Mouse (Mus musculus) MEL (cell line): ENCODE measurements around the gene Gas2l2. TPM values are rescaled to one million over a fixed set of nuclear protein-coding genes. Genes with fewer than 3 reads are reported as not detected.
A peak's percentile ranks its signal among the peaks of the same experiment; 100 is the strongest.

Experiments
- DNase-seq: peaks from one replicate; pipeline ENCODE4 v3.0.0; 2011; ENCODE audit warnings: low read depth, low spot score
- H3K27ac ChIP-seq: 2 replicates; pipeline ENCODE4 v1.5.1; 2012; ENCODE audit warnings: low read depth, mild to moderate bottlenecking, control low read depth, low read length, moderate library complexity; ENCODE audit not compliant: control insufficient read depth
- H3K27me3 ChIP-seq, 2 experiments: fragments of 150-350 bp in 1 of 2; sonication (generic) in 1 of 2; 2 replicates each; pipeline ENCODE4 v1.6.1; 2012; ENCODE audit warnings: low read length in 2 of 2, mild to moderate bottlenecking in 2 of 2, improper control_type of control experiment in 1 of 2, moderate library complexity in 1 of 2; ENCODE audit not compliant: insufficient read depth in 2 of 2, control insufficient read depth in 1 of 2
- H3K36me3 ChIP-seq, 2 experiments: 2 replicates each; pipeline ENCODE4 v1.6.1; 2012 to 2014; ENCODE audit warnings: low read length in 2 of 2, improper control_type of control experiment in 1 of 2, inconsistent platforms in 1 of 2, mild to moderate bottlenecking in 1 of 2; ENCODE audit not compliant: insufficient read depth in 2 of 2, control insufficient read depth in 1 of 2
- H3K4me1 ChIP-seq, 2 experiments: fragments of 150-350 bp in 1 of 2; sonication (generic) in 1 of 2; 2 replicates each; pipeline ENCODE4 v1.6.1; 2012; ENCODE audit warnings: low read length in 2 of 2, improper control_type of control experiment in 1 of 2, mild to moderate bottlenecking in 1 of 2; ENCODE audit not compliant: insufficient read depth in 2 of 2, control insufficient read depth in 1 of 2
- H3K4me3 ChIP-seq, 2 experiments: fragments of 150-350 bp in 1 of 2; sonication (generic) in 1 of 2; 2 replicates each; pipeline ENCODE4 v1.5.1; 2012; ENCODE audit warnings: low read depth in 2 of 2, low read length in 2 of 2, mild to moderate bottlenecking in 2 of 2, moderate library complexity in 2 of 2, control low read depth in 1 of 2, improper control_type of control experiment in 1 of 2; ENCODE audit not compliant: control insufficient read depth in 1 of 2, insufficient read depth in 1 of 2
- H3K79me2 ChIP-seq: 2 replicates; pipeline ENCODE4 v1.6.1; 2012; ENCODE audit warnings: mild to moderate bottlenecking, low read length, moderate library complexity; ENCODE audit not compliant: control insufficient read depth, poor library complexity, insufficient read depth
- H3K9ac ChIP-seq: 2 replicates; pipeline ENCODE4 v1.6.1; 2012; ENCODE audit warnings: low read depth, mild to moderate bottlenecking, control low read depth, low read length, moderate library complexity; ENCODE audit not compliant: control insufficient read depth, poor library complexity, severe bottlenecking
- H3K9me3 ChIP-seq: fragments of 150-350 bp; sonication (generic); replicated peaks from 2 replicates; pipeline ENCODE4 v1.6.1; 2012; ENCODE audit warnings: mild to moderate bottlenecking, low read length, improper control_type of control experiment, moderate library complexity; ENCODE audit not compliant: insufficient read depth
- BHLHE40 ChIP-seq: IDR thresholded peaks from 2 replicates; pipeline ENCODE4 v1.6.1; 2012; ENCODE audit warnings: low read depth, mild to moderate bottlenecking, inconsistent platforms, low read length, improper control_type of control experiment, borderline replicate concordance
- CHD2 ChIP-seq: IDR thresholded peaks from 2 replicates; pipeline ENCODE4 v1.6.1; 2011; ENCODE audit warnings: low read length, improper control_type of control experiment
- E2F4 ChIP-seq: IDR thresholded peaks from 2 replicates; pipeline ENCODE4 v1.6.1; 2011; ENCODE audit warnings: low read depth, low read length, improper control_type of control experiment, borderline replicate concordance
- ELF1 ChIP-seq: IDR thresholded peaks from 2 replicates; pipeline ENCODE4 v1.6.1; 2014; ENCODE audit warnings: low read depth, mild to moderate bottlenecking, inconsistent platforms, low read length, improper control_type of control experiment, moderate library complexity
- EP300 ChIP-seq, 2 experiments: IDR thresholded peaks; 2 replicates each; pipeline ENCODE4 v1.6.1; 2011; ENCODE audit warnings: improper control_type of control experiment in 2 of 2, low read length in 2 of 2, low read depth in 1 of 2, mild to moderate bottlenecking in 1 of 2
- GATA1 ChIP-seq: IDR thresholded peaks from 2 replicates; pipeline ENCODE4 v1.6.1; 2011; ENCODE audit warnings: low read depth, low read length, improper control_type of control experiment
- HCFC1 ChIP-seq: IDR thresholded peaks from 2 replicates; pipeline ENCODE4 v1.6.1; 2012; ENCODE audit warnings: low read depth, mild to moderate bottlenecking, inconsistent platforms, low read length, improper control_type of control experiment, moderate library complexity
- JUND ChIP-seq: IDR thresholded peaks from 2 replicates; pipeline ENCODE4 v1.6.1; 2011; ENCODE audit warnings: low read depth, mild to moderate bottlenecking, improper control_type of control experiment, low read length
- MAFK ChIP-seq: IDR thresholded peaks from 2 replicates; pipeline ENCODE4 v1.6.1; 2011; ENCODE audit warnings: low read depth, mild to moderate bottlenecking, low read length, improper control_type of control experiment, borderline replicate concordance
- MAX ChIP-seq: IDR thresholded peaks from 2 replicates; pipeline ENCODE4 v1.6.1; 2011; ENCODE audit warnings: low read length, improper control_type of control experiment
- MEF2A ChIP-seq: IDR thresholded peaks from 2 replicates; pipeline ENCODE4 v1.6.1; 2014; ENCODE audit warnings: low read depth, mild to moderate bottlenecking, inconsistent platforms, low read length, improper control_type of control experiment; ENCODE audit not compliant: poor library complexity, insufficient replicate concordance, severe bottlenecking; ENCODE audit errors: extremely low read depth
- MYB ChIP-seq: IDR thresholded peaks from 2 replicates; pipeline ENCODE4 v1.6.1; 2011; ENCODE audit warnings: mild to moderate bottlenecking, low read depth, low read length, improper control_type of control experiment
- MYC ChIP-seq: IDR thresholded peaks from 2 replicates; pipeline ENCODE4 v1.6.1; 2011; ENCODE audit warnings: low read depth, mild to moderate bottlenecking, low read length, improper control_type of control experiment, moderate library complexity
- NRF1 ChIP-seq: IDR thresholded peaks from 2 replicates; pipeline ENCODE4 v1.6.1; 2014; ENCODE audit warnings: low read depth, mild to moderate bottlenecking, inconsistent platforms, low read length, improper control_type of control experiment, moderate library complexity; ENCODE audit not compliant: poor library complexity, insufficient read depth, severe bottlenecking
- POLR2A ChIP-seq, 2 experiments: IDR thresholded peaks; 2 replicates each; pipeline ENCODE4 v1.6.1; 2011 to 2012; ENCODE audit warnings: low read length in 2 of 2, mild to moderate bottlenecking in 2 of 2, control low read depth in 1 of 2, improper control_type of control experiment in 1 of 2, low read depth in 1 of 2, moderate library complexity in 1 of 2; ENCODE audit not compliant: control insufficient read depth in 1 of 2, insufficient read depth in 1 of 2, poor library complexity in 1 of 2
- POLR2AphosphoS5 ChIP-seq: IDR thresholded peaks from 2 replicates; pipeline ENCODE4 v1.6.1; 2012; ENCODE audit warnings: low read depth, borderline replicate concordance, mild to moderate bottlenecking, inconsistent platforms, low read length, moderate library complexity, mixed read lengths
- RAD21 ChIP-seq: IDR thresholded peaks from 2 replicates; pipeline ENCODE4 v1.6.1; 2011; ENCODE audit warnings: mild to moderate bottlenecking, low read depth, low read length, improper control_type of control experiment
- SIN3A ChIP-seq: IDR thresholded peaks from 2 replicates; pipeline ENCODE4 v1.6.1; 2012; ENCODE audit warnings: low read length, improper control_type of control experiment, inconsistent platforms
- SMC3 ChIP-seq: IDR thresholded peaks from 2 replicates; pipeline ENCODE4 v1.6.1; 2011; ENCODE audit warnings: low read depth, low read length, improper control_type of control experiment
- TAL1 ChIP-seq: IDR thresholded peaks from 2 replicates; pipeline ENCODE4 v1.6.1; 2012; ENCODE audit warnings: mild to moderate bottlenecking, inconsistent platforms, low read length, moderate library complexity, mixed read lengths
- TBP ChIP-seq: IDR thresholded peaks from 2 replicates; pipeline ENCODE4 v1.8.0; 2011; ENCODE audit warnings: low read depth, low read length, improper control_type of control experiment
- ZC3H11A ChIP-seq: IDR thresholded peaks from 2 replicates; pipeline ENCODE4 v1.6.1; 2012; ENCODE audit warnings: low read depth, mild to moderate bottlenecking, inconsistent platforms, low read length, improper control_type of control experiment
- ZKSCAN1 ChIP-seq: IDR thresholded peaks from 2 replicates; pipeline ENCODE4 v1.6.1; 2012; ENCODE audit warnings: low read depth, mild to moderate bottlenecking, inconsistent platforms, low read length, improper control_type of control experiment, moderate library complexity
- ZMIZ1 ChIP-seq: IDR thresholded peaks from 2 replicates; pipeline ENCODE4 v1.6.1; 2012; ENCODE audit warnings: low read depth, mild to moderate bottlenecking, inconsistent platforms, low read length, improper control_type of control experiment, moderate library complexity
- ZNF384 ChIP-seq: IDR thresholded peaks from 2 replicates; pipeline ENCODE4 v1.6.1; 2012; ENCODE audit warnings: low read depth, mild to moderate bottlenecking, inconsistent platforms, low read length, improper control_type of control experiment
- polyA plus RNA-seq, 2 experiments: library from polyadenylated mRNA; stranded (reverse) in 1 of 2; unstranded in 1 of 2; fragments of >175 nt in 1 of 2; fragments of >200 nt in 1 of 2; gene quantifications; 2 replicates each; pipeline versions ENCODE4 v1.2.1 to v1.2.4; 2012; ENCODE audit warnings: low replicate concordance in 2 of 2, low read depth in 1 of 2; ENCODE audit not compliant: insufficient read length in 2 of 2, insufficient read depth in 1 of 2, missing spikeins in 1 of 2
- total RNA-seq: library from RNA; depleted of rRNA; stranded (reverse); fragments of 300-350 nt; gene quantifications from 2 replicates; pipeline ENCODE4 v1.2.3, GENCODE M21; 2012

Gene Gas2l2
- total and polyA plus RNA-seq, 3 experiments = not detected

DNA sequence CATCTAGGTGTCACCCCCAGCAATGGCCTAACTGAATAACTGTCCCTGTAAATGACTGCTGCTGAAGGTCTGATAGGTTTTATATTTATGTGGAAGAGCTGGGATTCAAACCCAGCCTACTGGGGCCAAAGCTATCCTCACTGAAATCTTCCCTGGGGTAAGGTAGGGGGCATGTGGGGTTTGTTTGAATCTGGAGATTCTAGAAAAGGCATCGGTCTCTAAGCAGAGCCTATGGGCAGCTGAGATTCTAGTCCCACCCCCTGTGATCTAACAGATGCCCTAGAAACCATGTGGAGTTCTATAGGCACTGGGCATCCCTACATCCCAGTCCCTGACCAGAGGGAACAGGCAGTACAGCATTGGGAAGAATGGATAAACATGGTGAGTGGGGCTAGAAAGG lies 8.1 kb upstream of the Gas2l2 start, which contains the start of gene 1700020L24Rik:
Gene 1700020L24Rik, plus strand, starts transcription at position 301 of the 400 bp plus-strand sequence.
- no peaks in the 10 kb centered on the region for H3K36me3 ChIP-seq
- TF ChIP-seq ZC3H11A = no peak
- no peak for TF ChIP-seq ZNF384
- TF ChIP-seq POLR2A (IDR thresholded peaks at IDR 0.05; ENCODE audit: control insufficient read depth in 1 of 2, insufficient read depth in 1 of 2, low read depth in 1 of 2, low read length in 2 of 2, poor library complexity in 1 of 2) = no peak
- TF ChIP-seq ELF1 = no peak
- TF ChIP-seq EP300 (IDR thresholded peaks at IDR 0.05; ENCODE audit: low read depth in 1 of 2, low read length in 2 of 2) = no peak
- no peaks in the 10 kb centered on the region for H3K4me1 ChIP-seq
- H3K9ac ChIP-seq = no peak within 1 kb of the TSS
- no peak within 1 kb of the TSS for H3K4me3 ChIP-seq
- no peak for DNase-seq
- no peaks in the 10 kb centered on the region for H3K9me3 ChIP-seq
- no peak within 1 kb of the TSS for H3K27ac ChIP-seq
- H3K27me3 ChIP-seq = peaks cover 20 to 27% of the 10 kb centered on the region in 2 experiments
- H3K79me2 ChIP-seq = no peaks in the 10 kb centered on the region; the same call in 1 of the 2 replicates

DNA sequence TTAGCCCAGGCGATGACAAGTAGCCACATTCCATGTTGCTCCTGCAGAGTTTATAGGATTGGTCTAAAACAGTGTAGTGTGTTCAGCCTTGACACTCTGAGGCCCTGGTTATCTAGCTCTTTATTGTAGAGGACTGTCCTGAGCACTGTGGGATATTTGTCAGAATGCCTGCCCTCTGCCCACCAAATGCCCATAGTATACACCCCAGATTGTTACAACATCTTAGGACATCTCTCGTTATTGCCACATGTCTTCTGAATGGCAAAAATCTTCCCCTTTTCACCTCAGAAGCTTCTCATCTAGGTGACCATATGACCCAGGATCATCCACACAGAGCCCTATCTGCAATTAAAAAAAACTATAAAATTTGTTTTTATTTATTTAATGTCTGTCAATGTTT lies 3.3 kb upstream of the Gas2l2 start:
- TF ChIP-seq MAX (no peak), POLR2AphosphoS5 (no peak), ZMIZ1 (no peak), GATA1 (no peak), SIN3A (no peak), ZKSCAN1 (no peak), TAL1 (no peak), RAD21 (no peak)
- Histone ChIP-seq H3K36me3 (no peaks in the 10 kb centered on the region), H3K27me3 (peaks cover 20 to 43% of the 10 kb centered on the region in 2 experiments), H3K4me1 (peaks cover 0 to 3% of the 10 kb centered on the region in 2 experiments; a peak in 3 of 4 replicates), H3K27ac (no peak overlapping the region), H3K9me3 (no peaks in the 10 kb centered on the region), H3K9ac (no peak overlapping the region), H3K79me2 (no peaks in the 10 kb centered on the region), H3K4me3 (no peak overlapping the region)
- no peak for DNase-seq

- Histone ChIP-seq H3K27me3 (peaks cover 1 to 13% of the 10 kb centered on the region in 2 experiments; a peak in 3 of 4 replicates), H3K79me2 (no peaks in the 10 kb centered on the region), H3K9me3 (no peaks in the 10 kb centered on the region), H3K27ac (no peak overlapping the region), H3K4me3 (peak overlapping the region; percentile 21 to 30; a peak in 3 of 4 replicates), H3K9ac (peak overlapping the region; percentile 26), H3K4me1 (peaks cover 0 to 12% of the 10 kb centered on the region in 2 experiments; a peak in 3 of 4 replicates), H3K36me3 (peaks cover 0 to 5% of the 10 kb centered on the region in 2 experiments; a peak in 1 of 4 replicates)
- peak; percentile 89 for DNase-seq
- TF ChIP-seq TAL1 = no peak
- TF ChIP-seq ZC3H11A = no peak
- peak; percentile 93 for TF ChIP-seq MYC
- TF ChIP-seq EP300 (IDR thresholded peaks at IDR 0.05; ENCODE audit: low read depth in 1 of 2, low read length in 2 of 2) = peak in 1 of 2 experiments; percentile 26; a peak in 1 of 4 replicates
- no peak for TF ChIP-seq SMC3
- TF ChIP-seq CHD2 = no peak
- no peak; the same call in 1 of the 2 replicates for TF ChIP-seq TBP
- no peak for TF ChIP-seq NRF1
- no peak; the same call in 1 of the 2 replicates for TF ChIP-seq E2F4
- no peak for TF ChIP-seq BHLHE40
- TF ChIP-seq POLR2AphosphoS5 = no peak
- TF ChIP-seq HCFC1 = no peak
- TF ChIP-seq MEF2A = no peak
- TF ChIP-seq MAFK = no peak
- TF ChIP-seq ZMIZ1 = no peak
- TF ChIP-seq RAD21 = no peak
- no peak for TF ChIP-seq ELF1
- TF ChIP-seq ZNF384 = no peak
- TF ChIP-seq MYB = no peak
- TF ChIP-seq JUND = no peak
Measured at GRCm38 (mm10) chr11:83426964-83427363, 2.3 kb downstream of the Gas2l2 start.
